Mouse (Mus musculus) megakaryocyte-erythroid progenitor cell, adult 5-6 weeks (primary cell): ENCODE data around the gene Crtc3. TPM values are rescaled to one million over a fixed set of nuclear protein-coding genes. Genes with fewer than 3 reads are reported as not detected.

ENCODE experiments used
- ATAC-seq: replicated peaks from 2 replicates; pipeline ENCODE4 v1.8.0; 2016; ENCODE audit warnings: mild to moderate bottlenecking, inconsistent platforms; ENCODE audit not compliant: severe bottlenecking, poor library complexity, low FRiP score, low TSS enrichment
- total RNA-seq, 2 experiments: library from RNA; stranded (forward) in 1 of 2; stranded (reverse) in 1 of 2; fragments of 200-1000, 215-1000 nt in 1 of 2; fragments of >200 nt in 1 of 2; fragmentation: Nextera tagmentation in 1 of 2; gene quantifications; 2 replicates each; pipeline ENCODE4 v1.2.3; 2014 to 2017

Gene Crtc3
- total RNA-seq, 2 experiments from 2014 or later: 8.2 to 29.3 TPM

DNA sequence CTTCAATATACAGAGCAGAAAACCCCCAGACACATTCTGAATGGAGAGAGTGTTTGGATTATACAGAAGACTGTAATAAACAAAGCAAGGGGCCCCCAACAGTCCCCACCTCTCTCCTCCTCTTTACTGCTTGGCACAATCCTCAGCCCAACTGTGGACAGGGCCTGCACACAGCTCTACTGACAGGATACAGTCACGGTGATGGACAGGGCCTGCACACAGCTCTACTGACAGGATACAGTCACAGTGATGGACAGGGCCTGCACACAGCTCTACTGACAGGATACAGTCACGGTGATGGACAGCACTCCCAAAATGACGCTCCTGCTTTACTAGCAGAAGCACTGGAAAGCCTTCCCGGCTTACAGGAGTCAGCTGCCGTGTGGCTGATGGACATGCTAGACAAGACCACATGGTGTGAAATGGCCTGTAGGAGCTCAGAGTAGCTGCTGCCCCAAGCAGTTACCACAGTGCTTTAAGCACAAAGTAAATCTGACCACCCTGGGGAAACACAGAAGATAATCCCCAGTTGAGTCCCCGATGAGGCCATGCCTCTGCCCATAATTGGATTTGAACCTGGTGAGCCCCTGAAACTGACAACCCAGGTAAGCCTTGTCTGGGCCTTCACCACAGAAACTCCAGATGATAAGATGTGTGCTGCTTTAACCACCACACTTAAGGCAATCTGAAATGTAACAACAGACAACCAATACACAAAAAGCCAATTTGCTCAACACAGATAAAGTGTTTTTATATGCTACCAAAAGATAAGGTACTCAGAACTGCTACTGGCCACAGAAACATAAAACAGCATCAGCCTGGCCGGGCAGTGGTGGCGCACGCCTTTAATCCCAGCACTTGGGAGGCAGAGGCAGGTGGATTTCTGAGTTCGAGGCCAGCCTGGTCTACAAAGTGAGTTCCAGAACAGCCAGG lies 42.3 kb downstream of the Crtc3 start:
- peak; percentile 81 for ATAC-seq

DNA sequence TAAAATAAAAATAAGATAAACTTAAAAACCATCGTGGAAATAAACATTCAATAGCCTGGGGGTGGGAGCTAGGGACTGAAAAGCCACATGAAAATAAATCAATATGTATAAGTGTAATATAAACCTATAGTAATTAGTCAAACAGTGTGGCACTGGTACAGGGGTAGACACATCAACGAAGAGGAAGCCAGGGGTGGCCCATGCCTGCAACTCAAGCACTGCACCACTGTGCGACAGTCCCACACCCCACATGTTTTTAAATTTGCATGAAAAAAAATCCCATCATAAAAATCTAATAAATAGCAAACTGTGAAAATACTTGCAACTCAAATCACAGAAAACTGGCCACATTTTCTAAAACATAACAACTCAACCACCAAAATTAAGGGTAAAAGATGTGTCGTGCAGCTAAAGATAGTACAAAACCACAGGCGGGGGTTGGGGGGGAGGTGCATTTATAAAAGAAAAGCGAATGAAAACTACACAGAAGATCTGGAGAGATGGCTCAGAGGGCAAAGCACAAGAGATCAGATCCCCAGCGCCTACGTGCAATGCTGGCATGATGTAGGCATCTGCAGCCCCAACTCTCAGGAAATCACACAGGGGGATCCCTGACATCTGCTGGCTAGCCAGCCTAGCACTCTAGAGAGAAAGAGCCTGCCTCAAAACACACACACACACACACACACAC lies 45.6 kb downstream of the Crtc3 start:
- ATAC-seq: no peak

DNA sequence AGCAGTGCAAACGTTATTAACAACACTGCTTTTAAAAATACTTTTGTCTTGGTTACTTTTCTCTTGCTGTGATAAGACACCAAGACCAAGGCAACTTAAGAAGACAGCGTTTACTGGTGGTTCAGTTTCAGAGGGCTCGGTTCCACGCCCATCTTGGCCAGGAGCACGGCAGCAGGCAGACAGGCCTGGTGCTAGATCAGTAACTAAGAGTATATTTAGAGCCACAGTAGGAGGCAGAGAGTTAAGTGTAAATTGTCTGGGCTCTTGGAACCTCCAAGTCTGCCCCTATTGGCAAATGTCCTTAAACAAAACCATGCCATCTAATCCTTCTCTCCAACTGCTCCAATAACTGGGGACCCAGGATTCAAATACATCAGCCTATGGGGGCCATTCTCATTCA lies 46.1 kb downstream of the Crtc3 start:
- ATAC-seq: no peak

DNA sequence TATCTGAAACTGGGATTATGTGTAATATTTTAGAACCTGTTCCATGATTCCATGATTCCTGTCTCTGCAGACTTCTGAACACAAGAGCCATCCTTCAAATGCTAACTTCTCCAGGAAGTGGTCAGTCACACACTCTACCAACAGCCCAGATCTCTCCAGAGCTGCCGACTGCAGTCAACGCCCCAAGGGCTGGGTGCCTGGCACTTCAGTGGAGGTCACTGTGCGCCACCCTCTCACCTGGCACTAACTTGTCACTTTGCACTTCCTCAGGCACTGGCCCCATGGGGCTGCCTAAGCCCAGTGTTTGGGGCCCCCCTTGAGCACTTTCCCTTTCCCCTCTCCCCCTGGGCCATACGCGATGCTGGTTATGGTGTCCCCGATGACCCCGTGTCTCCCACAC lies 46.8 kb downstream of the Crtc3 start:
- ATAC-seq: no peak

DNA sequence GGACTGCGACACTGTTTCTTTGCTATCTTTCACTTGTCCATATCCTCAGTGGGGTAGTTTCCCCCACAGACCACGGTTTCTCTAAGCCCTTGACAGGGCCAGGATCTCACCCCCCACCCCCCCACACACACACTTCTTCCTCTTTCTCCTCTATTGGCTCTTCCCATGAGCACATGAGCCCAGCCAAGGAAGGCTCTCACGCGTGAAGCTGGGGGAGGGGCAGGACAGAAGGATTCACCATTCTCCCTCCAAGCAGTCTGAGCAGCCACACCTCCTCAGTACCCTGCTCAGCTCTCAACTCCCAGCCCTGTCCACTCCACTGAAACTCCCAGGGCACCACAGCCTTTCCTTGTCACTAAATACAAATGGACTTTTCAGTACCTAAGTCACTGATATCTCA lies 47.2 kb downstream of the Crtc3 start:
- ATAC-seq: no peak

- no peak for ATAC-seq
These were observed 48.7 kb downstream of the Crtc3 start for GRCm38 (mm10) chr7:80639981-80640380.

GRCm38 (mm10) chr7:80638460-80638859 lies 50.2 kb downstream of the Crtc3 start:
- ATAC-seq: no peak

GRCm38 (mm10) chr7:80636953-80637800 lies 51.5 kb downstream of the Crtc3 start:
- ATAC-seq: no peak

- ATAC-seq: peak; percentile 39; the same call in 1 of the 2 replicates
These were observed 52.3 kb downstream of the Crtc3 start for GRCm38 (mm10) chr7:80636288-80636952.

GRCm38 (mm10) chr7:80635866-80636265 lies 52.8 kb downstream of the Crtc3 start:
- ATAC-seq: peak; percentile 43; the same call in 1 of the 2 replicates

DNA sequence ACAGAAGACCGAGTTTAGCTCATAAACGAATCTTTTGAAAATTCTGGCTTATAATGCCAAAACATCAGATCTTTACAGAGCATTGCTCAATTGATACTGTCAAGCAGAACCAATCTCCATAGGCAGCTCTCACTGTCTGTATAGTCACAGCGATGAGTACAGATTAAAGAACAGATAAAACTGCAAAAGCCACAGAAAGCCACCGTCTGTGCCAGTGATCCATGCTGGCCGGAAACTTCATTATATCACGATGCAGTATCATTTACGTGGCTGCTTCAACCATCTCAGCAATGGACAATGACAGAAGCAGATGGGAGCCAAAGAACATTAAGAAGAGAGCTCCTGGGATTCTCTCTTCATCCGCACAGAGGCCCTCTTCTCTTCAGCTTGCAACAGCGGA lies 53.9 kb downstream of the Crtc3 start:
- ATAC-seq: no peak

DNA sequence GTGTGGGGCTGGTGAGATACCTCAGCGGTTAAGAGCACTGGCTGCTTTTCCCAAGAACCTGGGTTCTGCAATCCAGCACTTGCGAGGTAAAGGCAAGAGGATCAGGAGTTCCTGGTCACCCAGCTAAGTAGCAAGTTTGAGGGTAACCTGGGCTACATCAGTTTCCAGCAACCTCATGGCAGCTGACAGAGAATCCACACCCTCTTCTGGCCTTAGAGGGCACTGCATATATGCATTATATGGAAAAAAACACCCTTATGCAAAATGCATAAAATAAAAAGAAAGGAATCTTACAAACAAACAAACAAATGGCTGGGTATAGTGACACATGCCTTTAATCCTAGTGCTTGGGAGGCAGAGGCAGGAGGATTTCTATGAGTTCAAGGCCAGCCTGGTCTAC lies 55.0 kb downstream of the Crtc3 start:
- no peak for ATAC-seq

DNA sequence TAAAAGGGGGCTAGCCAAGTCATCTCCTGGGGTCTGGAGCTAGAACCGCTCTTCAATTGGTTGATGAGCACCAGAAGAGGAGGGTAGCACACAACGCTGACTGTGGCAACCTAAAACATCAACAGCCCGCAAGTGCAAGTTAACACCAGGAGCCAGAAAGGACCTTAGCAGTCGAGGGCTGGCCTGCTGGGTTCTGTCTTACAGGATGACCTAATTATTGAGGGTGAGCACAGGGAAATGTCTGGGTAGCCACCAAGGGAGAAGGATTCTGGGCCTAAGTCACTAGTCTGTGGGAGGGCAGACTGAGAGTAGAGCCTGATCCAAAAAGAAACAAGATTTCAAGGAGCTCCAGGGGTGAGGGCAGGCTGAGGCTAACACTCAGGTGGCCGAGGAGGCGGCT lies 56.7 kb downstream of the Crtc3 start:
- no peak for ATAC-seq

DNA sequence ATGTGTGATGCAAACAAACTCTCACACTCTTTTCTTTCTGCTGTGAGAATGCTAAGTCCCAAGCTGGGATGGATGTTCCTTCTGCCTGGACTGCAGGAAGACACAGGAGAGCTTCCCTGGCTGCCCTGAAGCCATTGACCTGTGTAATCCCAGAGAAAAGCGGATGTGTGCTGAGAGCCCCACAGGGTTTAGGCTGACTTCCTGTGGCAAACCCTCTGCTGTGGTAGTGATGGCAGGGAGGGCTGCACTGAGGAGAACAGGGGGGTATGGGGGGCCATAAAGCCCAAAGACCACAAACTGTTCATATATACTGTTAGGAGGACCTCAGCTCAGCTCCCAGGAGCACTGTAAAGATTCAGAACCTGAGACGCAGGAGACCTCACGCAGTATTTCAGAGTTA lies 57.3 kb downstream of the Crtc3 start:
- ATAC-seq: no peak

GRCm38 (mm10) chr7:80629369-80629768 lies 59.3 kb downstream of the Crtc3 start:
- ATAC-seq: peak; percentile 40; the same call in 1 of the 2 replicates

DNA sequence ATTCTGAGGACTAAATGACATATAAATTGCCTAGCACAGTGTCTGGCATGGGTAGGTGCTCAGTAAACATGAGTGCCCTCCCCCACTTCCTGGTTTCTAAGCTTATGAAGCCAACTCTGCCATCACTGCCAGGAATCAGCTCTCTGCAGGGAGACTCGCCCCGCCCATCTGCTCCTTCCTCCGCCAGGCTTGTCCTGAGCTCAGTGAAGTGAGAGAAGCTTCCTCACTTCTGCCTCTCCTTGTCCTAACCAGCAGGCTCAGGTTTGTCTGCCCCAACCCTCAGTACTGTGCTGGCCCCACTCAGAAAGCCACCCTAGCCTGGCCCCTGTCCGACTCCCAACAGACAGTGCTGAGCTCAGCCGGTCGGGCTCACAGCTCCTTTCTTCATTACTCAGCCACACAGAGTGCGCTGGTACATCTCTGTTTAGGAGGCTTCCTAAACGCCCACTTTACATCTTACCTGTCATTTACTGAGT lies 59.9 kb downstream of the Crtc3 start:
- peak; percentile 70 for ATAC-seq

DNA sequence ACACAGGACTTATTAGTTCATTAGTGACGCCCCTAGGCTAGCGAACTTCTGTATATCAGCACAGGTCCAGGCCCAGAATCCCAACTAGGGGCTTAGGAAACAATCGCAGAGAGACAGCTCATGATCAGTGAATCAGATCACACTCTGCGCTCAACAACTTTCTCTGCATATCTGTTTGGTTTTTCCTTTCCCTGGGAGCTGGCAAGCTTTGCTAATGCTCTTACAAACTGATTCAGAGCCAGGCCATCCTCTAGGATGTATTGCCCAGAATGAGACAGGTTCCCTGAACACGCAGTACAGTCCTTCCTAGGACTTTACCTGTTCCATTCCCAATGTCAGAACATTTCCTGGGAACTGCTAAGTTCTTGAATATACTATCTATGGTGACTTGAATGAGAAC lies 61.7 kb downstream of the Crtc3 start:
- ATAC-seq: no peak

DNA sequence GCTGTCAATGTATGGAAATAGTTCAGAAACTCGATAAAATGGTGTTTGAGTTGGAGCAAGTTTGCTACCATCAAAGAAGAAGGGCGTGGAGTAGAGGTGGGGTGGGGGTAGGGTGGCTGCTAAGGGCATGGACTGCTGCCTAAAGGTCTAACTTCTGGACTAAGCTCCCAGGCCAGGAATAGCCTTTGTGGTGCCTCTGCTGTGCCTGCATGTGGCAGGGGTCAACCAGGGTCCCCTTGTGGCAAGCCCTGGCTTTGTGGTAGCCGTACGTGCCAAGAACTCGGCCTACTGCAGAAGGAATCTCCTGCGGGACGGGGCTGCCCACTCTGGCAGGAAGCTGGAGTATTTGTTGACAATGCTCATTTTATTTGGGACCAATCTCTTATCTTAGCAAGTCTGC lies 62.8 kb downstream of the Crtc3 start:
- no peak for ATAC-seq

GRCm38 (mm10) chr7:80623276-80623675 lies 65.4 kb downstream of the Crtc3 start:
- no peak for ATAC-seq
